Mouse (Mus musculus) intestine, postnatal 0 days (tissue): ENCODE measurements around the gene Rnf167. TPM values are rescaled to one million over a fixed set of nuclear protein-coding genes. Genes with fewer than 3 reads are reported as not detected.
A peak's percentile ranks its signal among the peaks of the same experiment; 100 is the strongest.

Experiments used
- ATAC-seq: fragments of 200-750 bp; cut with Nextera tagmentation; 2 replicates; pipeline ENCODE4 v1.8.0; 2017; ENCODE audit warnings: mild to moderate bottlenecking, moderate TSS enrichment, moderate library complexity
- H3K27ac ChIP-seq: fragments of 300-500 bp; sonication (generic); 2 replicates; pipeline ENCODE4 v1.5.1; 2014; ENCODE audit warnings: mild to moderate bottlenecking, low read depth, low read length, moderate library complexity
- H3K27me3 ChIP-seq: fragments of 300-500 bp; sonication (generic); replicated peaks from 2 replicates; pipeline ENCODE4 v1.6.1; 2014; ENCODE audit warnings: low read length, mixed read lengths; ENCODE audit not compliant: control insufficient read depth, insufficient read depth
- H3K36me3 ChIP-seq: fragments of 300-500 bp; sonication (generic); 2 replicates; pipeline ENCODE4 v1.6.1; 2014; ENCODE audit warnings: mild to moderate bottlenecking, moderate library complexity; ENCODE audit not compliant: control insufficient read depth, insufficient read depth
- H3K4me1 ChIP-seq: fragments of 300-500 bp; sonication (generic); replicated peaks from 2 replicates; pipeline ENCODE4 v1.6.1; 2014; ENCODE audit warnings: antibody characterized with exemption, low read length, mixed read lengths; ENCODE audit not compliant: control insufficient read depth, insufficient read depth
- H3K4me2 ChIP-seq: fragments of 300-500 bp; sonication (generic); replicated peaks from 2 replicates; pipeline ENCODE4 v1.6.1; 2014; ENCODE audit warnings: low read depth, mild to moderate bottlenecking, moderate library complexity
- H3K4me3 ChIP-seq: fragments of 300-500 bp; sonication (generic); 2 replicates; pipeline ENCODE4 v1.5.1; 2014; ENCODE audit warnings: low read depth, low read length
- H3K9ac ChIP-seq: fragments of 300-500 bp; sonication (generic); 2 replicates; pipeline ENCODE4 v1.6.1; 2014; ENCODE audit warnings: mild to moderate bottlenecking, low read depth, low read length
- H3K9me3 ChIP-seq: fragments of 300-500 bp; sonication (generic); 2 replicates; pipeline ENCODE4 v1.6.1; 2016; ENCODE audit warnings: mixed run types; ENCODE audit not compliant: control insufficient read depth
- CTCF ChIP-seq: sonication (generic); IDR thresholded peaks from 2 replicates; pipeline ENCODE4 v1.5.1; 2016; ENCODE audit warnings: low read depth, mild to moderate bottlenecking, control low read depth, antibody characterized with exemption, moderate library complexity
- WGBS: fragments of 180-500 bp; shearing (Covaris S2); extraction: QIAGEN DNeasy Blood & Tissue Kit; methylation state at CpG from one replicate; pipeline ENCODE4 v1.1.7; 2014; 5-methylcytosine and 5-hydroxymethylcytosine counted together
- polyA plus RNA-seq: library from polyadenylated mRNA; unstranded; fragments of >200 nt; fragmentation: Nextera tagmentation; extraction: Ambion mirVana; gene quantifications from 2 replicates; pipeline ENCODE4 v1.2.1, GENCODE M21; 2015

Gene Rnf167
- polyA plus RNA-seq, 1 experiment from 2014 or later, result 107 TPM

DNA sequence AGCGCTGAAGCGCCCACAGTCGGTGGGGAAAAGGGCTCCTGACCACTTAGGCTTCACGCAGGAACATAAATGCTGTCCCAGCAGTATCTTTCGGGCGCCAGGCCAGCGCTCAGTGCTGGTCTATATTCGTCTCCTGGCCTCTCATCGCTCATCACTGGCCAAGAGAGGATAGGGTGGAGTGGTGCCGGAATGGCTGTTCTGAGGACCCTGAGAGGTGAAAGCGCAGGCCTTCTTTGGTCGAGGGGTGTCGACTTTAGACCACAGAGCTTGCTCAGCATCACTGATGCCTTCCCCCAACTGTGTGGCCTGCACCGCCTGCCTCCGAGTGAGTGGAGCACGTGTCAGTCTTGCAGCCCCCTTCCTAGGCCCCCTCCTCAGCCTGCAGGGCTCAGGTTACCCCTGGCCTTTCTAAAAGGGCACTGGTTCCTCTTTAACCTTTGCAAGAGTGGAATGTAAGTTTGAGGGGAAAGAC, 9.5 kb downstream of the Rnf167 start:
- H3K9me3 ChIP-seq, result no peaks in the 10 kb centered on the region
- peaks cover 10% of the 10 kb centered on the region for H3K4me1 ChIP-seq
- H3K9ac ChIP-seq, result peak overlapping the region; percentile 45; the same call in 1 of the 2 replicates
- TF ChIP-seq CTCF, result 0 out of 2 replicates have a peak, but pooled peaks have one; percentile 4
- no peak for ATAC-seq
- H3K27ac ChIP-seq, result peak overlapping the region; percentile 99
- no peaks in the 10 kb centered on the region for H3K27me3 ChIP-seq
- peaks cover 14% of the 10 kb centered on the region; the same call in 1 of the 2 replicates for H3K36me3 ChIP-seq
- peak overlapping the region; percentile 100 for H3K4me3 ChIP-seq
- H3K4me2 ChIP-seq, result peak overlapping the region; percentile 91
- WGBS, result 11% methylated on average over 16 of the region's 16 CpGs

DNA sequence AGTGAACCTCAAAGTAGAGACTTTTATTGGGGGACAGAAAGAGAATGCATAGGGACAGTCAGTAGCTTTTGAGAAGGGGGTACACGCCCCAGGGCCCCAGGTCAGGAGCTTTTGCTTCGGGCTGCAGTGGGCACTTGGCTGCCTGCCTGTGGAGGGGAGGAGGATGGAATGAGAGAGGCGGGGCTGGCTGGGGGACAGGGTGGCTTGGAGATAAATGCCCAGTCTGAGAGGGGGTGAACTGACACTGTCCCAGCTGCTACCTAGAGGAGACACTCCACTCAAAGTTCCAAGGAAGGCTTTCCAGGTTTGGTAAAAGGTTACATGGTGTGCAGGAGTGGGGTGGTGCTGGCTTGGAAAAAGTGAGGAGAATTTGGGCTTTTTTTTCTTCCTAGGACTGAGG, 9.9 kb downstream of the Rnf167 start, which contains the start of gene Eno3:
Gene Eno3, plus strand, starts transcription at position 239 of the 400 bp plus-strand sequence.
- Histone ChIP-seq H3K4me1 (peaks cover 10% of the 10 kb centered on the region), H3K27me3 (no peaks in the 10 kb centered on the region), H3K9me3 (no peaks in the 10 kb centered on the region), H3K27ac (peak within 1 kb of the TSS; percentile 99), H3K36me3 (peaks cover 12% of the 10 kb centered on the region), H3K9ac (peak within 1 kb of the TSS; percentile 45), H3K4me2 (peak within 1 kb of the TSS; percentile 91), H3K4me3 (peak within 1 kb of the TSS; percentile 100)
- TF ChIP-seq CTCF, result no peak
- ATAC-seq, result no peak
- WGBS, result 32% methylated on average over 3 of the region's 3 CpGs

DNA sequence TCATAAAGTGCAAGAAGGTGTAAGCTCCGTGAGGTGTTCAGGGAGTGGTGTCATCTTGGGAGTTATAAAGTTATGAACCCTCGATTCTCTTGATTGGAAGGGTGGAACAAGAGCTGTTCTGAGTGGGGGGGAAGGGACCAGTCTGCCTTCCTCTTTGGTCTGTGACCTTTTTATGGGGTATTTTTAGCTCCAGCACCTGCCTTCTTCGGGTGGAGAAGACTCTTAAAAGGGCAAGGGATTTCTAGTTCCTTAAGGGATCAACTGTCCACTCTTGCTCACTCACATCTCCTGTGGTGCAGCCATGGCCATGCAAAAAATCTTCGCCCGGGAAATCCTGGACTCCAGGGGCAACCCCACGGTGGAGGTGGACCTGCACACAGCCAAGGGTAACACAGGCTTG, 10.5 kb downstream of the Rnf167 start:
- H3K27ac ChIP-seq, result no peak overlapping the region

DNA sequence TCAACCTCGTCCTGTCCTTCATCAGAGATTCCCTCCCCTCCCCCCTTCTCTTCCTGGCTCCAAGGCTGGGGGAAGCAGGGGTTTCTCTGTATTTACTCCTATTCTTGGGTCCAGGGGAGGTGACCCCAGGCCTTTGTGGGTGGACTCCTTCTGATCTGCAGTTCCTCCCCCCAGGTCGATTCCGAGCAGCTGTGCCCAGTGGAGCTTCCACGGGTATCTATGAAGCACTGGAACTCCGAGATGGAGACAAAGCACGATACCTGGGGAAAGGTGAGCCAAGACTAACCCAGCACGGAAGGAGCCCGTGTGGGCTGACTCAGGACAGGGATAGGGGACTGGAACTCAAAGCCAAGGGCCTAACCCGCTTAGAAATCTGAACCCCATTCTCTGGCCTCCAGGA, 11.0 kb downstream of the Rnf167 start:
- WGBS, result 67% methylated on average over 9 of the region's 9 CpGs
- peaks cover 12% of the 10 kb centered on the region for H3K36me3 ChIP-seq
- no peaks in the 10 kb centered on the region for H3K9me3 ChIP-seq
- peaks cover 10% of the 10 kb centered on the region for H3K4me1 ChIP-seq
- H3K4me3 ChIP-seq, result no peak overlapping the region
- TF ChIP-seq CTCF, result no peak
- no peaks in the 10 kb centered on the region for H3K27me3 ChIP-seq
- H3K4me2 ChIP-seq, result no peak overlapping the region
- no peak overlapping the region for H3K27ac ChIP-seq
- no peak for ATAC-seq
- H3K9ac ChIP-seq, result no peak overlapping the region

More for the DNA sequence above, 10.5 kb downstream of the Rnf167 start:
- no peak overlapping the region for H3K9ac ChIP-seq
- H3K4me2 ChIP-seq, result no peak overlapping the region
- TF ChIP-seq CTCF, result no peak
- 36% methylated on average over 6 of the region's 6 CpGs for WGBS
- peaks cover 12% of the 10 kb centered on the region for H3K36me3 ChIP-seq
- no peak for ATAC-seq
- peaks cover 10% of the 10 kb centered on the region for H3K4me1 ChIP-seq
- H3K4me3 ChIP-seq, result no peak overlapping the region
- H3K9me3 ChIP-seq, result no peaks in the 10 kb centered on the region
- no peaks in the 10 kb centered on the region for H3K27me3 ChIP-seq

DNA sequence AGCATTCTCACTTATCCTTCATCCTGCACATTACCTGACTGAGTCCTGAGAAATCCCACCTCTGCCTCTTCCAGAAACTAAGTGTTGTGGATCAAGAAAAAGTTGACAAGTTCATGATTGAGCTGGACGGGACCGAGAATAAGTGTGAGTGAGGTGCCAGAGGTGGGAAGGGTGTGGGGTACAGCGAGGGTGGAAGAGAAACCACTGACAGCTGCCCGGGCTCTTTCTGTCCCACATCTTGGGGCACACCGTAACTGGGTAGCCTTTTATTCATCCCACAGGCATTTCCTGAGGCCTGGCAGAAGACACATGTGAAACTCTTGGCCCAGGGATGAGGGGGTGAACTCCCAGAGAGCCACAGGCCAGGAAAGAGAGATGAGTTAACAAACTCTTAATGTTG, 11.5 kb downstream of the Rnf167 start:
- H3K27me3 ChIP-seq, result no peaks in the 10 kb centered on the region
- ATAC-seq, result no peak
- H3K4me3 ChIP-seq, result no peak overlapping the region
- H3K9me3 ChIP-seq, result no peaks in the 10 kb centered on the region
- no peak overlapping the region for H3K27ac ChIP-seq
- H3K4me1 ChIP-seq, result peaks cover 10% of the 10 kb centered on the region
- TF ChIP-seq CTCF, result no peak
- no peak overlapping the region for H3K9ac ChIP-seq
- 86% methylated on average over 5 of the region's 5 CpGs for WGBS
- no peak overlapping the region for H3K4me2 ChIP-seq
- H3K36me3 ChIP-seq, result peaks cover 16% of the 10 kb centered on the region

DNA sequence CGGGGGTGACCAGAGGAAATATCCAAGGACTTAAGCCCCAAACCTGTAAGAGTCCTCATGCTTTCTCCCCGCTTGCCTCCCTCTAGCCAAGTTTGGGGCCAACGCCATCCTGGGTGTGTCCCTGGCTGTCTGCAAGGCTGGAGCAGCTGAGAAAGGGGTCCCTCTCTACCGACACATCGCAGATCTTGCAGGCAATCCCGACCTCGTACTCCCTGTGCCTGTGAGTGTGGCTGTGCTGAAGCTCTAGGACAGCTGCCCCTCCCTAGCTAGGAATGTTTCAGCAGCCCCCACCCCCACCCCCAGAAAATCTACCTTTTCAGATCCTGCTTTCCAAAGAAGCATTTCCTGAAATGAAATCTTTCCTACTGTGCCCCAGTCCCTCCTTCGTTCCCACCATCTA, 11.9 kb downstream of the Rnf167 start:
- Histone ChIP-seq H3K4me2 (no peak overlapping the region), H3K27ac (no peak overlapping the region), H3K9me3 (no peaks in the 10 kb centered on the region), H3K4me3 (no peak overlapping the region), H3K9ac (no peak overlapping the region), H3K4me1 (peaks cover 10% of the 10 kb centered on the region), H3K36me3 (peaks cover 20% of the 10 kb centered on the region), H3K27me3 (no peaks in the 10 kb centered on the region)
- TF ChIP-seq CTCF, result no peak
- WGBS, result 55% methylated on average over 8 of the region's 8 CpGs
- ATAC-seq, result no peak
